Mouse (Mus musculus) intestine, postnatal 0 days (tissue): Measurements from ENCODE around the gene Gm6525. TPM values are rescaled to one million over a fixed set of nuclear protein-coding genes. Genes with fewer than 3 reads are reported as not detected.
A peak's percentile ranks its signal among the peaks of the same experiment; 100 is the strongest.

Source experiments
- ATAC-seq: fragments of 200-750 bp; cut with Nextera tagmentation; 2 replicates; pipeline ENCODE4 v1.8.0; 2017; ENCODE audit warnings: mild to moderate bottlenecking, moderate TSS enrichment, moderate library complexity
- H3K27ac ChIP-seq: fragments of 300-500 bp; sonication (generic); 2 replicates; pipeline ENCODE4 v1.5.1; 2014; ENCODE audit warnings: mild to moderate bottlenecking, low read depth, low read length, moderate library complexity
- H3K27me3 ChIP-seq: fragments of 300-500 bp; sonication (generic); replicated peaks from 2 replicates; pipeline ENCODE4 v1.6.1; 2014; ENCODE audit warnings: low read length, mixed read lengths; ENCODE audit not compliant: control insufficient read depth, insufficient read depth
- H3K36me3 ChIP-seq: fragments of 300-500 bp; sonication (generic); 2 replicates; pipeline ENCODE4 v1.6.1; 2014; ENCODE audit warnings: mild to moderate bottlenecking, moderate library complexity; ENCODE audit not compliant: control insufficient read depth, insufficient read depth
- H3K4me1 ChIP-seq: fragments of 300-500 bp; sonication (generic); replicated peaks from 2 replicates; pipeline ENCODE4 v1.6.1; 2014; ENCODE audit warnings: antibody characterized with exemption, low read length, mixed read lengths; ENCODE audit not compliant: control insufficient read depth, insufficient read depth
- H3K4me2 ChIP-seq: fragments of 300-500 bp; sonication (generic); replicated peaks from 2 replicates; pipeline ENCODE4 v1.6.1; 2014; ENCODE audit warnings: low read depth, mild to moderate bottlenecking, moderate library complexity
- H3K4me3 ChIP-seq: fragments of 300-500 bp; sonication (generic); 2 replicates; pipeline ENCODE4 v1.5.1; 2014; ENCODE audit warnings: low read depth, low read length
- H3K9ac ChIP-seq: fragments of 300-500 bp; sonication (generic); 2 replicates; pipeline ENCODE4 v1.6.1; 2014; ENCODE audit warnings: mild to moderate bottlenecking, low read depth, low read length
- H3K9me3 ChIP-seq: fragments of 300-500 bp; sonication (generic); 2 replicates; pipeline ENCODE4 v1.6.1; 2016; ENCODE audit warnings: mixed run types; ENCODE audit not compliant: control insufficient read depth
- CTCF ChIP-seq: sonication (generic); IDR thresholded peaks from 2 replicates; pipeline ENCODE4 v1.5.1; 2016; ENCODE audit warnings: low read depth, mild to moderate bottlenecking, control low read depth, antibody characterized with exemption, moderate library complexity
- WGBS: fragments of 180-500 bp; shearing (Covaris S2); extraction: QIAGEN DNeasy Blood & Tissue Kit; methylation state at CpG from one replicate; pipeline ENCODE4 v1.1.7; 2014; 5-methylcytosine and 5-hydroxymethylcytosine counted together
- polyA plus RNA-seq: library from polyadenylated mRNA; unstranded; fragments of >200 nt; fragmentation: Nextera tagmentation; extraction: Ambion mirVana; gene quantifications from 2 replicates; pipeline ENCODE4 v1.2.1, GENCODE M21; 2015

Gm6525 gene
- polyA plus RNA-seq, 1 experiment from 2014 or later = 0.56 TPM

DNA sequence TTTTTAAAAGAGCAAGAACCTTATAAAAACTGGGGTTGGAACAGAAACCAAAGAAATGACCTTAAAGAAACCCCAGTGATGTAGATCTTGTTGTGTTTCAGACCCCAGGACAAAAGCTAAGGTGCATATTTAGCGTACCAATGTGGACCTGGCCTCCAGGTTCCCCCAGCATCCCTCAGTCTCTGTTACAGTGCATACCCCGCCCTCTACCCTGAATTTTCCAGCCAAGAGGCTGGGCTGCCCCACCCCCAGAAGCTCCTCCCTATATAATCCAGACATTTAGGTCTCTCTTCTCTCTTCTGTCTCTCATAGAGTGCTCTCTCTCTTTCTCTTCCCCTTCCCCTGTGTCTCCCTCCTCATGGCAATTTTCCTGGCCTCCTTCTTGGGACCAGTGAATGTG lies 6.4 kb downstream of the Gm6525 start:
- no peak for ATAC-seq
- Histone ChIP-seq H3K4me2 (no peak overlapping the region), H3K27ac (no peak overlapping the region), H3K9me3 (no peaks in the 10 kb centered on the region), H3K9ac (no peak overlapping the region), H3K27me3 (no peaks in the 10 kb centered on the region), H3K4me1 (no peaks in the 10 kb centered on the region), H3K4me3 (no peak overlapping the region), H3K36me3 (no peaks in the 10 kb centered on the region)
- WGBS = 83% methylated on average over 2 of the region's 2 CpGs
- no peak for TF ChIP-seq CTCF

DNA sequence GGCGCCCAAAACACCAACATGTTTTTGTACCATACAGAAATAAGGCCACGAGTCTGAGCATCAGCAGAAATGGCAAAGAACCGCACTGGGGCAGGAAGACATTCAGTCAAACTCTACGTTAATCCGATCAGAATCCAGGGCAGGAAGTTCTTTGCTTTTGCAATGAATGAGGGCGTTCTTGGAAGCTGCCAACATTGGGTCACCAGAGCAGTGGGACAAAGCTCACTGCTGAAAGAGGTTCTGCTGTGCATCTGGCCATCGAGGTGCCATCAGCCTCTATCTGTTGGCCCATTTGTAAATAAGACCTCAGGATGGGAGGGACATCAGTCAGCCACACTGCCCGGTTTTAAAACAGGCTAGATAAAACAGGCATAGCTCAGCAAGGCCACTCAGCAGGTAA lies 7.2 kb downstream of the Gm6525 start:
- Histone ChIP-seq H3K27ac (no peak overlapping the region), H3K36me3 (no peaks in the 10 kb centered on the region), H3K27me3 (no peaks in the 10 kb centered on the region), H3K9ac (no peak overlapping the region), H3K4me3 (no peak overlapping the region), H3K4me2 (no peak overlapping the region), H3K9me3 (no peaks in the 10 kb centered on the region), H3K4me1 (no peaks in the 10 kb centered on the region)
- TF ChIP-seq CTCF = no peak
- 55% methylated on average over 8 of the region's 8 CpGs for WGBS
- ATAC-seq = no peak

DNA sequence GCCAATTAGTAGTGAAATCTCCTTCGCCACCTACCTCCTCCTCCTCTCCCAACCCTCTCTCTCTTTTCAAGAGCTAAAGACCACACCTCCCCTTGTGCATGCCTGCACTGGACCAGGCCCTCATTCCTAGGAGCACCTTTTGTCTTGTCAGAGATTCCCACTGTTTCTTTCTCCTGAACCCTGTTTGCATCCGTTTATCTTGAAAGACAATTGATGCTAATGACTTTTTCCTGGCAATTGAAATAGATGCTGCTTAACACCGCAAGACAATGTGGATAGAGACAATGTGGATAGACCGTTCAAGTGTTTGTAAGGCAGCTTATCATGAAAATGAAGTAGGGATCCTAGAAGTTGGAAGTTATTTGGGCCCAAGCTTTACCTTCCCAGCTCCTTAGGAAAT lies 7.8 kb downstream of the Gm6525 start:
- 71% methylated on average over 4 of the region's 4 CpGs for WGBS
- no peak overlapping the region for H3K4me3 ChIP-seq

DNA sequence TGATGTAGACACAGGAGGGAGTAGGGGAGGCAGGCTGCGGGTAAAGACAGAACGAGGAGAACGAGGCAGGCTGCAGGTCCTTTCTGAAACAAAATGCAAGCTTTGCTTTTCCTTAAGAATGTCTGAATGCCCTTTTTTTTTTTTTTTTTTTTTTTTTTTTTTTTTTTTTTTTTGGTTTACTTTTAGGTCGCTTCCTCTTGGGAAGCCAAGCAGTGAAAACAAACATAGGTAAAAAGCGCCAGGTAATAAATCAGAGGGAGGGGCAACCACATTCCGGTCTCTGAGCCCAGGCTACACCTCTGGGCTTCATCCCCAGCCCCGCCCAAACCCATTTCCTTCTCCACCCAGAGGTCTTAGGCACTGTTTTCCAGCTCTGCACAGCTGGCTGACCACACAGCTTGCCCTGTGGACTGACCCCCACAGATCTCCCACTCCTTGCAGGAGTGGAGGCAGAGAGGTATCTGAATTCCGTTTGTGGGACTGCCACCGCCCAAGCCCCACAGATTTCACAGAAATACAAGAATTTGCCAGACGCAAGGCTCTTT lies 15.8 kb downstream of the Gm6525 start:
- ATAC-seq = 0 out of 2 replicates have a peak, but pooled peaks have one; percentile 7
- Histone ChIP-seq H3K4me1 (no peaks in the 10 kb centered on the region; the same call in none of the 2 replicates), H3K4me3 (peak overlapping the region; percentile 25; the same call in 1 of the 2 replicates), H3K27ac (no peak overlapping the region), H3K9ac (no peak overlapping the region), H3K9me3 (no peaks in the 10 kb centered on the region), H3K4me2 (peak overlapping the region; percentile 55), H3K36me3 (peaks cover 32% of the 10 kb centered on the region), H3K27me3 (no peaks in the 10 kb centered on the region)
- WGBS = 51% methylated on average over 10 of the region's 10 CpGs
- no peak for TF ChIP-seq CTCF

More for the DNA sequence above, 7.8 kb downstream of the Gm6525 start:
- Histone ChIP-seq H3K4me2 (no peak overlapping the region), H3K9me3 (no peaks in the 10 kb centered on the region), H3K4me1 (no peaks in the 10 kb centered on the region), H3K27me3 (no peaks in the 10 kb centered on the region), H3K9ac (no peak overlapping the region), H3K27ac (no peak overlapping the region), H3K36me3 (no peaks in the 10 kb centered on the region; the same call in 1 of the 2 replicates)
- TF ChIP-seq CTCF = no peak
- no peak for ATAC-seq

DNA sequence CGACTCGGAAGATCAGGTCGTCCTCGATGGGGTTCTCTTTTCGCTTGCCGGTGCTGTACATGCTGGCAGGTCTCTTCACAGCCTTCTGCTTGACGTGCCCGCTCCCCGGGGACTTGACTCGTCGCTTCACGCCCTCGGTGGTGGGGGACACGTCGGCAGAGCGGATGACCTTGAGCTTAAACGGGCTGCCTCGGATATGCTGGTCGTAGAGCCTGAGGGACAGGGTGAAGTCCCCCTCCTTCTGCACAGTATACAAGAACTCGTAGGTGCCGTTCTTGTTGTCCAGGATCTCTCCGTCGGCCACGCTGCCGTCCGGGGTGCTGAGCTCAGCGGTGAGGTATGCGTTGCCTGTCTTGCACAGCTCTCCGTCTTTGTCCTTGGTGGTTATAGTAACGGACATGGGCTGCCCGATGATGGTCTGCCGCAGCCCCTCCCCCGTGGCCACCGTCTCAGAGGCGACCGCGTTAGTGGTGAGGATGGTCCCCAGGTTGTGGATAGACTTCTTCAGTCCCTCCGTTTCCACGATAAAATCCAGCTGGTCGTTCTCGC lies 16.7 kb downstream of the Gm6525 start:
- Histone ChIP-seq H3K4me2 (peak overlapping the region; percentile 55), H3K27ac (no peak overlapping the region; the same call in 1 of the 2 replicates), H3K4me1 (no peaks in the 10 kb centered on the region; the same call in none of the 2 replicates), H3K27me3 (no peaks in the 10 kb centered on the region), H3K9ac (no peak overlapping the region; the same call in 1 of the 2 replicates), H3K4me3 (peak overlapping the region; percentile 25), H3K36me3 (peaks cover 32% of the 10 kb centered on the region), H3K9me3 (no peaks in the 10 kb centered on the region)
- no peak for ATAC-seq
- WGBS = 18% methylated on average over 41 of the region's 41 CpGs
- no peak for TF ChIP-seq CTCF

DNA sequence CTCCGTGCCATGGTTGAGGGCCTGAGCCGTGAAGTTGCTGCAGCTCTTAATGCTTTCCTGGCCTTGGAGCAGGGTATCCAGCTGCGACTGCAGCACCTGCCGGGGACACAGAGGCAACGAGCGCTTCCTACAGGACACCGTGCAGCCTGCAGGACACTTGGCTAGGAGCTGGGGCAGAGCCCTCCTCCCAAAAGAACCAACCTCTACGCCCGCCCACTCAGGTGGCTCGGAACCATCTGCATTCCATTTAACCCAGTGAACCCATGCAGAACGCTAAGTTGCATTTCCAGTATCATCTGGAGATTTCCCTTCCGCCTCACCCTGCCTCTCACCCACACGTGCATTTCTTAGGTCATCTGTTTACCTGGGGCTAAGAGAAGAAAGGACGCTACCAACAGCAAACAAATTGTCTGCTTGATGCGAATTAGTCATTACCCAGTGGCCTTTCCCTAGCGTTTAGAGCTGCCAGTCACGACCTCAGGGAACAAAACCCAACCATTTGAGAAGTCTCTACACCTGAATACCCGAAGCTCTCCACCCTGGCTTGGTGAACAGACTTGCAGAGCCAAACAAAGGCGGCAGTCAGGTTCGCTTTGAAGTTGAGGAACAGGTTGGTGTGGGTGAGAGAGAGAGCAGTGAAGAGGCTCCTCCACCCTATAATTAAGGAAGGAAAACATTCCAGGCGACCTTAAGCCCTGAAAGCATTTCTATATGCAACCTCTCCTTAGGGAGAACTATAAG lies 17.4 kb downstream of the Gm6525 start:
- peaks cover 32% of the 10 kb centered on the region for H3K36me3 ChIP-seq
- no peaks in the 10 kb centered on the region; the same call in none of the 2 replicates for H3K4me1 ChIP-seq
- WGBS = 44% methylated on average over 21 of the region's 21 CpGs
- peak; percentile 32 for TF ChIP-seq CTCF
- H3K9me3 ChIP-seq = no peaks in the 10 kb centered on the region
- 0 out of 2 replicates have a peak overlapping the region, but pooled peaks have one; percentile 22 for H3K27ac ChIP-seq
- H3K9ac ChIP-seq = no peak overlapping the region
- ATAC-seq = peak; percentile 68
- H3K4me2 ChIP-seq = peak overlapping the region; percentile 55
- no peaks in the 10 kb centered on the region for H3K27me3 ChIP-seq
- H3K4me3 ChIP-seq = peak overlapping the region; percentile 25; the same call in 1 of the 2 replicates
